Mouse (Mus musculus) hindbrain, embryonic 11.5 days (tissue): Measurements from ENCODE around the gene Oxa1l. TPM values are rescaled to one million over a fixed set of nuclear protein-coding genes. Genes with fewer than 3 reads are reported as not detected.

Experiments used
- ATAC-seq: fragments of 200-750 bp; cut with Nextera tagmentation; 2 replicates; pipeline ENCODE4 v1.8.0; 2017; ENCODE audit warnings: mild to moderate bottlenecking, moderate TSS enrichment, moderate library complexity; ENCODE audit not compliant: low FRiP score
- DNase-seq: peaks from one replicate; pipeline ENCODE4 v3.0.0-alpha.2; 2015; ENCODE audit warnings: low spot score
- H3K27ac ChIP-seq: fragments of 300-500 bp; sonication (generic); 2 replicates; pipeline ENCODE4 v1.5.1; 2014; ENCODE audit warnings: mild to moderate bottlenecking, low read depth, low read length
- H3K27me3 ChIP-seq: fragments of 300-500 bp; sonication (generic); 2 replicates; pipeline ENCODE4 v1.6.1; 2014; ENCODE audit warnings: mild to moderate bottlenecking, low read length, moderate library complexity, mixed read lengths; ENCODE audit not compliant: control insufficient read depth, insufficient read depth
- H3K36me3 ChIP-seq: fragments of 300-500 bp; sonication (generic); 2 replicates; pipeline ENCODE4 v1.6.1; 2014; ENCODE audit warnings: mild to moderate bottlenecking, low read length, moderate library complexity, mixed read lengths; ENCODE audit not compliant: control insufficient read depth, insufficient read depth
- H3K4me1 ChIP-seq: fragments of 300-500 bp; sonication (generic); replicated peaks from 2 replicates; pipeline ENCODE4 v1.6.1; 2014; ENCODE audit warnings: low read length, mixed read lengths; ENCODE audit not compliant: control insufficient read depth, insufficient read depth
- H3K4me2 ChIP-seq: fragments of 300-500 bp; sonication (generic); replicated peaks from 2 replicates; pipeline ENCODE4 v1.6.1; 2014; ENCODE audit warnings: mild to moderate bottlenecking, low read depth, low read length
- H3K4me3 ChIP-seq: fragments of 300-500 bp; sonication (generic); 2 replicates; pipeline ENCODE4 v1.5.1; 2014; ENCODE audit warnings: low read depth, low read length
- H3K9ac ChIP-seq: fragments of 300-500 bp; sonication (generic); 2 replicates; pipeline ENCODE4 v1.6.1; 2014; ENCODE audit warnings: low read depth, low read length
- H3K9me3 ChIP-seq: fragments of 300-500 bp; sonication (generic); 2 replicates; pipeline ENCODE4 v1.6.1; 2016; ENCODE audit warnings: low read length; ENCODE audit not compliant: control insufficient read depth
- WGBS: fragments of 180-500 bp; shearing (Covaris S2); extraction: QIAGEN DNeasy Blood & Tissue Kit; methylation state at CpG from one replicate; pipeline ENCODE4 v1.1.7; 2014; 5-methylcytosine and 5-hydroxymethylcytosine counted together
- polyA plus RNA-seq: library from polyadenylated mRNA; unstranded; fragments of >200 nt; fragmentation: Nextera tagmentation; extraction: Ambion mirVana; gene quantifications from 2 replicates; pipeline ENCODE4 v1.2.1, GENCODE M21; 2014

Oxa1l gene
- polyA plus RNA-seq, 1 experiment from 2014 or later, result 46.7 TPM

DNA sequence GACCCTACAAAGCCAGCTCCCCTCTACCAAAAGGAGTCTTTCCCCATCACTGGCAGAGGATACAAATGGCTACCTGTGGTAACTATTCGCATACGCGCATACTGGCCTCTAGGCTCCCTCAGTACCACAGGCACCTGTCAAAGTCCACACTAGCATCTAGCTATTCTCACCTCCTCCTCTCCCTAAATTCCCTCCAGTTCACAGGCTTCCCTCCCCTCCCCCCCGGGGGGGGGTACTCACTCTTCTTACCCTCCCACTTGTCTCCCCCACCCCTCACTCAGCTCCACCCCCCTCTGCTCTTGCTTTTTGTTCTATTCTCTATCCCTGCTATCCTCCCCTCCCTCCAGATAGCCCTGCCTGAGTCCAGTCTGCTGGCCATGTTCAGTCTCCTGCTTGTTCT is 20.0 kb downstream of the Oxa1l start:
- Histone ChIP-seq H3K9me3 (no peaks in the 10 kb centered on the region), H3K27ac (no peak overlapping the region), H3K27me3 (no peaks in the 10 kb centered on the region), H3K4me1 (no peaks in the 10 kb centered on the region), H3K4me2 (no peak overlapping the region), H3K4me3 (no peak overlapping the region), H3K36me3 (no peaks in the 10 kb centered on the region), H3K9ac (no peak overlapping the region)
- ATAC-seq, result no peak
- no peak for DNase-seq
- 65% methylated on average over 4 of the region's 4 CpGs for WGBS

DNA sequence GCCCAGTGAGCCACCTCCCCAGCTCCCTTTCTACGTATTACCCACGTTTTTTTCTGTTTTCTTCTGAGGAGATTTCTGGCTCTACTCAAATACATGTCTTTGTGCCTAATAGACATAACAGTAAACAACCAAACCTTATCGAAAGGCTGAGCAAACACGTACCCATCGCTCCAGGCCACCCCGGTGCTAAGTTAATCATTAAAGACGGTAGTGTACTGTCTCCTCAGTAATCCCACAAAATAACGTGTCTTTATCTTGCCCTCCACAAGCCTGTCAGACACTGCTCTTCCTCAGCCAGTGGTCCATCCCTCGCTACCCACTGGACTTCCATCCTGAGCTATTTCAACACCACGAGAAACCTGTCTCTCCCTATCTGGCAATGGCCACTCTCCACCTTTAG is 21.2 kb downstream of the Oxa1l start:
- DNase-seq (no peak), ATAC-seq (no peak)
- no peak overlapping the region for H3K27ac ChIP-seq
- no peaks in the 10 kb centered on the region for H3K9me3 ChIP-seq
- WGBS, result 80% methylated on average over 10 of the region's 10 CpGs
- no peak overlapping the region for H3K4me2 ChIP-seq
- H3K4me3 ChIP-seq, result no peak overlapping the region
- H3K9ac ChIP-seq, result no peak overlapping the region
- H3K27me3 ChIP-seq, result no peaks in the 10 kb centered on the region
- no peaks in the 10 kb centered on the region for H3K4me1 ChIP-seq
- no peaks in the 10 kb centered on the region for H3K36me3 ChIP-seq

DNA sequence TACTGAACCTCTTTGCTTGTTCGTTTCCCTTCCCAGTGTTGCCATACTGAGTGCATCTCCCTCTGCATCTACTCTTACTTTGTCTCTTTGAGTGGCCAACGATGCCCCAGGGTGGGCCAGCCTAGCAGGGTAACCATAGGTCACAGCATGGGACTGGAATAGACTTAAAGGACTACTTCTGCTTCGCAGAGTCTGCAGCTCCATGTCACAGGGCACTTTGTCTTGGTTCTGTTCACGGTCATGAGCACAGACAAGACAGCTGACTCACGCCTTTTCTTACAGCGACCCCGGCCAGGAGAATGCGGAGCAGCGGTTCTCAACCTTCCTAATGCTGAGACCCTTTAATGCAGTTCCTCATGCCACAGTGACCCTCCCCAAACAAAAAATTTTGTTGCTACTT is 22.0 kb downstream of the Oxa1l start:
- H3K27me3 ChIP-seq, result no peaks in the 10 kb centered on the region
- H3K4me1 ChIP-seq, result no peaks in the 10 kb centered on the region
- ATAC-seq, result no peak
- no peak overlapping the region for H3K4me2 ChIP-seq
- H3K27ac ChIP-seq, result no peak overlapping the region
- no peaks in the 10 kb centered on the region for H3K36me3 ChIP-seq
- WGBS, result 46% methylated on average over 9 of the region's 9 CpGs
- DNase-seq, result no peak
- no peaks in the 10 kb centered on the region for H3K9me3 ChIP-seq
- H3K9ac ChIP-seq, result no peak overlapping the region
- no peak overlapping the region for H3K4me3 ChIP-seq

DNA sequence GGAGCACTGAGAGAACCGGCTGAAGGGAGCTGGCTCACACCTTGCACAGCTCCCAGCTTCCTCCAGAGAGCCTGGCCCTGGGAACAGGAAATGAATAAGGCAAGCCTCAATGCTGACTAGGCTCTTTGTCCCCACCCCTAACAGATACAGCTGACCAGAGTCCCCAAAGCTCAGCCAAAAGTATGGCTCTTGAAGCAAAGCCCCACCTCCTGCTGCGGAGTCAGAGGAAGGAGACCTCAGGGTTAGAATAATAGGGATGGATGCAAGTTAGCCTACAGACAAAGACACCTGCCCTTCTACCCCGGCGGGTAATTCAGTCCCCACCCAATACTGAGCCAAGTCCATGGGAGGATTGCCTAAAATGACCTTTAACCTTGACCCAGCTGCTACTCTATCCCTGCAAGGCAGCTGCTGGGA is 22.7 kb downstream of the Oxa1l start:
- no peaks in the 10 kb centered on the region for H3K4me1 ChIP-seq
- no peak overlapping the region for H3K27ac ChIP-seq
- no peaks in the 10 kb centered on the region for H3K36me3 ChIP-seq
- H3K9me3 ChIP-seq, result no peaks in the 10 kb centered on the region
- H3K4me2 ChIP-seq, result no peak overlapping the region
- no peak overlapping the region for H3K4me3 ChIP-seq
- WGBS, result 47% methylated on average over 4 of the region's 4 CpGs
- no peaks in the 10 kb centered on the region for H3K27me3 ChIP-seq
- ATAC-seq (no peak), DNase-seq (no peak)
- H3K9ac ChIP-seq, result no peak overlapping the region

DNA sequence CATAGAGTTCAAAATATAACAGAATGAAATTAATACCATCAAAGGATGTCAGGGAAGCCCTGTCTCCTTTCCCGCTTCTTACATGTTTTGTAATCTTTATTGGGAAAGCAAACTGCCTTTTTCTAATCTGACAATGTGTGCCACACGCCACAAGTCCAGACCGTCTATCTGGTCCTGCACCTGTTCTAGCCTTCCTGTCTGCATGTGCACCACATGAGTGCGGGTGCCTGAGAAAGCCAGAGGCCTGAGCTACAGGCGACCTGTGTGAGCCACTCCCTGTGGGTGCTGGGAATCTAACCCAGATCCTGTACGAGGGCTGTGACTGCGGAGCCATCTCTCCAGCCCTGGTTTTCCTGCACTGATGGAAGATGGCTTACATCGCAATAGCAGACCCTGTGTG is 23.8 kb downstream of the Oxa1l start:
- Histone ChIP-seq H3K4me2 (no peak overlapping the region), H3K4me1 (no peaks in the 10 kb centered on the region), H3K27me3 (no peaks in the 10 kb centered on the region), H3K9ac (no peak overlapping the region), H3K36me3 (no peaks in the 10 kb centered on the region), H3K9me3 (no peaks in the 10 kb centered on the region), H3K27ac (no peak overlapping the region), H3K4me3 (no peak overlapping the region)
- ATAC-seq (no peak), DNase-seq (no peak)
- WGBS, result 92% methylated on average over 8 of the region's 8 CpGs

DNA sequence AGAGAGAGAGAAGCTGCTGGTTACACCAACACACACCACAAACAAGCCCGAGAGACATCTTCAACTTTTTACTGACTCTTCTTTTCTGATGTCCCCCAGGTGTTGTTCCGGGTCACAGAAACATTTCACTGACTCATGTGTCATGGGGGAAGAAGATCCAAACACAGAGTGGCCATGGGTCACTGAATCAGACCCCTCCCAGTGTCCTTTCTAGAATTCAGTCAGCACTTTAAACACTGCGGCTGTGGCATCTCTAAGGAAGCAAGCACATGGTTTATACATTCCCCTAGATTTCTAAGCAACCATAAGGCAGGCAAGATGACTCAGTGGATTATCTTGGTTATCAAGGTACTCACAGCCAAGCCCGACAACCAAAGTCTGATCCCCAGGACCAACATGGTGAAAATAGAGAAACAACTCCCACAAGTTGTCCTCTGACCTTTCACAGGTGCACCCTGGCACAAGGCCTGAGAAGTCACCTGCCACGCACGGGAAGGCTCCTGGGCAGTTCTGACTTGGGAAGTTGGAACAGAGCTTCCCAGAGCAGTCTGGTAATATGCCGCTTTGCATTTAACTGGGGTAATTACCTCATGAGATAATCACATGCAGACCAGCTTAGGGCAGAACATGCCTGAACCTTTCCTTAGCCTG is 25.5 kb downstream of the Oxa1l start:
- WGBS, result 88% methylated on average over 7 of the region's 7 CpGs
- H3K9me3 ChIP-seq, result no peaks in the 10 kb centered on the region
- DNase-seq, result no peak
- H3K27ac ChIP-seq, result no peak overlapping the region
- H3K9ac ChIP-seq, result no peak overlapping the region
- no peak overlapping the region for H3K4me2 ChIP-seq
- H3K27me3 ChIP-seq, result no peaks in the 10 kb centered on the region
- no peak overlapping the region for H3K4me3 ChIP-seq
- no peak for ATAC-seq
- H3K36me3 ChIP-seq, result no peaks in the 10 kb centered on the region
- no peaks in the 10 kb centered on the region for H3K4me1 ChIP-seq

DNA sequence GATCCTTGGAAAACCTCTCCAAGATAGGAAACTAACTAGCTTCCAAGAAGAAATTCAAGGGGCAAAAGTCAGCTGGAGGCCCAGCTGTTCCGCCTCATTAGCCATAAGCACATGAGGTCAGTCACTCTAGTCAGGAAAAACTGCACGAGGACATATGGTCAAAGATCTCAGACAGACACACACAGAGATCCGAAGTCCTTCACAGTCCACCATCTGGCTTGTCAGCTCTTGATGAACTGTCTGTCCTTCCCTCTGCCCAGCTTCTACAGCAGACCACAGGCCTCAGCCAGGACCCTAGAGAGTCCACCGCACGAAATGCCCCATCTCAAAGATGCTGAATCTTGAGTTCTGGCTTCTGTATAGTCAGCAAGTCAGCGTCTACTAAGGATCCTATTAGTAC is 26.9 kb downstream of the Oxa1l start:
- ATAC-seq (no peak), DNase-seq (no peak)
- no peak overlapping the region for H3K4me3 ChIP-seq
- H3K4me2 ChIP-seq, result no peak overlapping the region
- H3K9ac ChIP-seq, result no peak overlapping the region
- no peaks in the 10 kb centered on the region for H3K9me3 ChIP-seq
- H3K36me3 ChIP-seq, result no peaks in the 10 kb centered on the region
- WGBS, result 63% methylated on average over 6 of the region's 6 CpGs
- H3K27ac ChIP-seq, result no peak overlapping the region
- H3K27me3 ChIP-seq, result no peaks in the 10 kb centered on the region
- no peaks in the 10 kb centered on the region for H3K4me1 ChIP-seq

DNA sequence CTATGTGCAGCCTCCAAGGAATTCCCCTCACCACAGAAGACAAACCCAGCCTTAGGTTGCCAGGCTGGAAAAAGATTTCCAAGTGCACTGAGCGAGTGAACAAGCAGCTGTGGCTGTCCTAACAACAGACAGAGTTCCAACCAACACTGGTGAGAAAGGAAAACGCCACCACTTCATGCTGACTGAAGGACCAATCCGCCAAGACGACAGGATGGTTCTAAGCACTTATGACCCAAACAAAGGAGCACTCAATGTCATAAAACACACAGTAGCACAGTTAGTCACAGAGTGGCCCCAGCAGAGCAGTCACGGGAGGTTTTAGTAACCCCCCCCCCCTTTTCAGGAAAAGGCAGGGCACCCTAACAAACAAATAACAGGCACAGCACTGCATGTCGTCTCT is 30.2 kb downstream of the Oxa1l start:
- Histone ChIP-seq H3K4me2 (no peak overlapping the region), H3K4me1 (no peaks in the 10 kb centered on the region), H3K27ac (no peak overlapping the region), H3K4me3 (no peak overlapping the region), H3K9ac (no peak overlapping the region), H3K36me3 (no peaks in the 10 kb centered on the region), H3K9me3 (no peaks in the 10 kb centered on the region), H3K27me3 (no peaks in the 10 kb centered on the region)
- 70% methylated on average over 6 of the region's 6 CpGs for WGBS
- DNase-seq (no peak), ATAC-seq (no peak)

DNA sequence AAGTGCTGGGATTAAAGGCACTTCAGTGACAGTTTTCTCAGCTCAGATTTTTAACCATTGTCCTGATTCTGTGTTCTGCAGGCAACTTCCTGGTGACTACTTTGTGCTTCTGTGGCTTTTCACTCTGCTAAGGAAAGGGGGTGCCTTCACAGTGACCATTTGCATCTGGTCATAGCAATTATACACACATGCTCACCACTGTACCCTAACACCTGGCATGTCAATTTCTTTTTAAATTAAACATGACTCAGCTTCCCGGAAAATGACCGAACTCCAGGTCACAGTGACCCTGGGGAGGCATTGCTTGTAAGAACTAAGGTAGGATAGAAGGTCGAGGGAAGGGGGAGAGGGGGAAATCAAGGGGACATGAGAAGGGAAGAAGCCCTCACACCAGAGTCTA is 33.2 kb downstream of the Oxa1l start:
- Histone ChIP-seq H3K9me3 (no peaks in the 10 kb centered on the region), H3K4me3 (no peak overlapping the region), H3K27me3 (no peaks in the 10 kb centered on the region), H3K4me2 (no peak overlapping the region), H3K27ac (no peak overlapping the region), H3K4me1 (no peaks in the 10 kb centered on the region), H3K36me3 (no peaks in the 10 kb centered on the region), H3K9ac (no peak overlapping the region)
- ATAC-seq (no peak), DNase-seq (no peak)
- WGBS, result 67% methylated on average over 3 of the region's 3 CpGs
